Mouse (Mus musculus): ENCODE measurements around the gene C730034F03Rik. TPM values are rescaled to one million over a fixed set of nuclear protein-coding genes. Genes with fewer than 3 reads are reported as not detected.

C730034F03Rik gene
- polyA plus RNA-seq, 1 experiment = not detected

- Histone ChIP-seq H3K4me3 (replicated peaks; ENCODE audit: control insufficient read depth, low read depth, low read length) (no peak overlapping the region), H3K4me1 (ENCODE audit: control insufficient read depth, insufficient read depth, low read length) (peaks cover 1% of the 10 kb centered on the region; the same call in 1 of the 2 replicates), H3K27ac (ENCODE audit: control insufficient read depth, insufficient read depth, low read depth, low read length, poor library complexity) (no peak overlapping the region)
- no peak for TF ChIP-seq CTCF (IDR thresholded peaks at IDR 0.05; ENCODE audit: control insufficient read depth, insufficient read depth, low read length)
- TF ChIP-seq POLR2A (IDR thresholded peaks at IDR 0.05; ENCODE audit: borderline replicate concordance, control insufficient read depth, low read depth, low read length) = no peak
- WGBS = 73% methylated on average over 10 of the region's 10 CpGs
Measured at GRCm38 (mm10) chr15:89460298-89460697, 30.9 kb downstream of the C730034F03Rik start.

- TF ChIP-seq CTCF (IDR thresholded peaks at IDR 0.05; ENCODE audit: control insufficient read depth, insufficient read depth, low read length) (no peak), POLR2A (IDR thresholded peaks at IDR 0.05; ENCODE audit: borderline replicate concordance, control insufficient read depth, low read depth, low read length) (no peak)
- peaks cover 1% of the 10 kb centered on the region; the same call in 1 of the 2 replicates for H3K4me1 ChIP-seq (ENCODE audit: control insufficient read depth, insufficient read depth, low read length)
- no peak overlapping the region for H3K4me3 ChIP-seq (replicated peaks; ENCODE audit: control insufficient read depth, low read depth, low read length)
- no peak overlapping the region for H3K27ac ChIP-seq (ENCODE audit: control insufficient read depth, insufficient read depth, low read depth, low read length, poor library complexity)
- WGBS = 76% methylated on average over 15 of the region's 15 CpGs
Measured at GRCm38 (mm10) chr15:89461321-89461720, 31.9 kb downstream of the C730034F03Rik start.

- 81% methylated on average over 7 of the region's 7 CpGs for WGBS
- no peak for TF ChIP-seq CTCF (IDR thresholded peaks at IDR 0.05; ENCODE audit: control insufficient read depth, insufficient read depth, low read length)
- H3K27ac ChIP-seq (ENCODE audit: control insufficient read depth, insufficient read depth, low read depth, low read length, poor library complexity) = no peak overlapping the region
- H3K4me1 ChIP-seq (ENCODE audit: control insufficient read depth, insufficient read depth, low read length) = peaks cover 1% of the 10 kb centered on the region; the same call in 1 of the 2 replicates
- no peak overlapping the region for H3K4me3 ChIP-seq (replicated peaks; ENCODE audit: control insufficient read depth, low read depth, low read length)
Measured at GRCm38 (mm10) chr15:89462176-89462575, 32.8 kb downstream of the C730034F03Rik start.

GRCm38 (mm10) chr15:89463334-89464235 lies 34.2 kb downstream of the C730034F03Rik start:
- 36% methylated on average over 5 of the region's 5 CpGs for WGBS

GRCm38 (mm10) chr15:89465052-89465451 lies 35.7 kb downstream of the C730034F03Rik start:
- TF ChIP-seq POLR2A (IDR thresholded peaks at IDR 0.05; ENCODE audit: borderline replicate concordance, control insufficient read depth, low read depth, low read length) = no peak
- no peak for TF ChIP-seq CTCF (IDR thresholded peaks at IDR 0.05; ENCODE audit: control insufficient read depth, insufficient read depth, low read length)
- no peak overlapping the region for H3K27ac ChIP-seq (ENCODE audit: control insufficient read depth, insufficient read depth, low read depth, low read length, poor library complexity)
- H3K4me3 ChIP-seq (replicated peaks; ENCODE audit: control insufficient read depth, low read depth, low read length) = no peak overlapping the region
- 32% methylated on average over 1 of the region's 1 CpGs for WGBS
- H3K4me1 ChIP-seq (ENCODE audit: control insufficient read depth, insufficient read depth, low read length) = no peaks in the 10 kb centered on the region

More at GRCm38 (mm10) chr15:89463334-89464235, 34.2 kb downstream of the C730034F03Rik start:
- Histone ChIP-seq H3K4me1 (ENCODE audit: control insufficient read depth, insufficient read depth, low read length) (peaks cover 1% of the 10 kb centered on the region; the same call in 1 of the 2 replicates), H3K27ac (ENCODE audit: control insufficient read depth, insufficient read depth, low read depth, low read length, poor library complexity) (no peak overlapping the region), H3K4me3 (replicated peaks; ENCODE audit: control insufficient read depth, low read depth, low read length) (no peak overlapping the region)
- no peak for TF ChIP-seq CTCF (IDR thresholded peaks at IDR 0.05; ENCODE audit: control insufficient read depth, insufficient read depth, low read length)
- TF ChIP-seq POLR2A (IDR thresholded peaks at IDR 0.05; ENCODE audit: borderline replicate concordance, control insufficient read depth, low read depth, low read length) = no peak

- whole genome bisulfite sequencing = 26% methylated on average over 2 of the region's 2 CpGs
- TF ChIP-seq CTCF (IDR thresholded peaks at IDR 0.05; ENCODE audit: control insufficient read depth, insufficient read depth, low read length) (peak; percentile 8; the same call in 1 of the 2 replicates), POLR2A (IDR thresholded peaks at IDR 0.05; ENCODE audit: borderline replicate concordance, control insufficient read depth, low read depth, low read length) (no peak)
- Histone ChIP-seq H3K4me1 (ENCODE audit: control insufficient read depth, insufficient read depth, low read length) (no peaks in the 10 kb centered on the region), H3K4me3 (replicated peaks; ENCODE audit: control insufficient read depth, low read depth, low read length) (no peak overlapping the region), H3K27ac (ENCODE audit: control insufficient read depth, insufficient read depth, low read depth, low read length, poor library complexity) (no peak overlapping the region)
Measured at GRCm38 (mm10) chr15:89468577-89468976, 39.2 kb downstream of the C730034F03Rik start.

GRCm38 (mm10) chr15:89471476-89471875 lies 42.1 kb downstream of the C730034F03Rik start:
- Histone ChIP-seq H3K4me1 (ENCODE audit: control insufficient read depth, insufficient read depth, low read length) (no peaks in the 10 kb centered on the region; the same call in 1 of the 2 replicates), H3K27ac (ENCODE audit: control insufficient read depth, insufficient read depth, low read depth, low read length, poor library complexity) (no peak overlapping the region), H3K4me3 (replicated peaks; ENCODE audit: control insufficient read depth, low read depth, low read length) (no peak overlapping the region)
- TF ChIP-seq POLR2A (IDR thresholded peaks at IDR 0.05; ENCODE audit: borderline replicate concordance, control insufficient read depth, low read depth, low read length) = no peak
- no peak for TF ChIP-seq CTCF (IDR thresholded peaks at IDR 0.05; ENCODE audit: control insufficient read depth, insufficient read depth, low read length)
- 82% methylated on average over 4 of the region's 4 CpGs for WGBS

- 81% methylated on average over 9 of the region's 9 CpGs for WGBS
- Histone ChIP-seq H3K27ac (ENCODE audit: control insufficient read depth, insufficient read depth, low read depth, low read length, poor library complexity) (no peak overlapping the region), H3K4me1 (ENCODE audit: control insufficient read depth, insufficient read depth, low read length) (no peaks in the 10 kb centered on the region; the same call in 1 of the 2 replicates), H3K4me3 (replicated peaks; ENCODE audit: control insufficient read depth, low read depth, low read length) (no peak overlapping the region)
- TF ChIP-seq POLR2A (IDR thresholded peaks at IDR 0.05; ENCODE audit: borderline replicate concordance, control insufficient read depth, low read depth, low read length) (no peak), CTCF (IDR thresholded peaks at IDR 0.05; ENCODE audit: control insufficient read depth, insufficient read depth, low read length) (no peak)
Measured at GRCm38 (mm10) chr15:89473370-89473769, 44.0 kb downstream of the C730034F03Rik start.

All from bone marrow, adult 2 months (tissue).